Mouse (Mus musculus) fibroblast of lung, adult 2 months (primary cell): ENCODE data around the gene Ddost.
"Not testable (repeated sequence)": the region's sequence is repeated elsewhere in the genome, so short reads cannot be mapped to it uniquely, and the experiment has no call there.

ENCODE experiments used
- DNase-seq: peaks from one replicate; pipeline ENCODE4 v3.0.0-alpha.2; 2011; ENCODE audit warnings: low read depth

Ddost gene

DNA sequence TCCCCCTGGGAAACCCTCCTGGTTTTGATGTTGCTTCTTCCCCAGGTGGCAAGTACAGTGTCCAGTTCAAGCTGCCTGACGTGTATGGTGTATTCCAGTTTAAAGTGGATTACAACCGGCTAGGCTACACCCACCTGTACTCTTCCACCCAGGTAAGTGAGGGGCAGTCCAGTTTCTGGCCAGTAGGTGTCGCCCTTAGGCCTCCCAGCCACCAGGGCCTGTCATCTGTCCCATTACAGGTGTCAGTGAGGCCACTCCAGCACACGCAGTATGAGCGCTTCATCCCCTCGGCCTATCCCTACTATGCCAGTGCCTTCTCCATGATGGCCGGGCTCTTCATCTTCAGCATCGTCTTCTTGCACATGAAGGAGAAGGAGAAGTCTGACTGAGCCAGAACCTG, 7.1 kb downstream of the Ddost start:
- no peak for DNase-seq

DNA sequence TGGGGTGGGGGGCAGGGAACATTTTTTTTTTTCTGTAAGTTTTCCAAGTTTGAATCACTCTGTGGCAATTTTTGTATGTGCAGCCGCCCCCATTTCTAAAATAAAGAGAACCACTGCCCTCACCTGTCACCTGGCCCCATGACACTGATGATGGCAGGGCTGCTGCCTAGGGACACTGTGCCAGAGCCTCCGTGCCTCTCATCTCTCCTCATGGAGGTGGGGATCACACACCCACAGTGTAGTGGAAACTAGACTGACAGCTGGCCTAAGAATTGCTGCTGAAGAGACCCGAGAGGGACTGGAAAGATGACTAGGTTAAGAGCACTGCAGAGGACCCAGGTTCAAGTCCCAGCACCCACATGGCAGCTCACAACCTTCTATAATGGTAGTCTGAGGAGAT, 7.6 kb downstream of the Ddost start:
- DNase-seq, result no peak

DNA sequence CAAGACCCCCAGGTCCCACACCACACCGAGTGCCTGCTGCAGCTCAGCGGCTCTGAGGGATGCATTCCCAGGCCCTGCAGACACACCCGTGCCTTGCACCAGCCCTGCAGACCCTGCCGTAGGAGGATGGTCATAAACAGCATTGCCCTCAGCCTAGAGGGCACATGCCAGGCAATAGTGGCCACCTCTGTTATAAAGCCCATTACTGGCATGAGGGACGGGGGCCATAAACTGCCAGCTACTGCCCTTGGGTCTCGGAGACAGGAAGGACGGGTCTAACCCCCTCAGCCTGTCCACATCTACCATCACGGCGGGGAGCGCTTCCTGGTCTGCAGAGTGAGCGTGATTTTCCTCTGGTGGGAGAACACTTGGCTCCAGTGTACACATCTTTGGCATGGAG, 8.5 kb downstream of the Ddost start:
- no peak for DNase-seq

DNA sequence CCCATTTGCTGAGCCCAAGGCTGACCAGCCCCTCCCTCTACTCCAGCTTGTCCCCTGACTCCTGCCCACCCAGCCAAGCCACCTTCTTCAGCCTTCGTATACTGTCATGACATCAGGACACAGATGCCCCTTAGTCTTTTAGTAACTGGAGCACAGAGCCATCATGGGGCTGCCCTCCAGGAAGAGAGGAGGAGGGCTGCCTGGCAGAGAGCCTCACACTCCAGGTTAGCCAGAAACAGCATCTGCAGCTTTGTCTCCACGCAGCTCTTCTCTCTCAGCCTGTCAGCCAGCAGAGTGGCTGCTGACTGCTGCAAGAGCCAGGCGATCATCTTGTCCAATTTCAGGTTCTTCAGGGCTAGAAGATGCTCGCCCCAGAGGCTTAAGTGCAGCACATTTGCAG, 9.3 kb downstream of the Ddost start:
- no peak for DNase-seq

DNA sequence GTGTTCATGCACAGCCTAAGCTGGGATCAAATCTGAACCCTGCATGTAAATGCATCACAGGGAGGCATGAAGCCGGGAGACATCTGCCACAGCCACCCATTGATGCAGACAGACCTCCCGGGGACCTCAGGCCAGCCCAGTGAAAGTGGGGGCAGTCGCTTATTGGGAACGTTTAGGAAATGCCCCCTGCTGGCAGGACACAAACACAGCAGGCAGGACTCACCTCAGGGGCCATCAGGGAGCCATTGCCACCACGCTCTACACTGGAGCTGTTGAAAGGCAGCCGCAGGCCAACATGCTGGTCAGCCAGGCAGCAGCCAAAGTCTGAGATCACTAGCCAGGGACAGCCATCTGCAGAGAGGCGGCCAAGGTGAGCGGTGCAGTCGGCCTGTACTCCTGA, 11.3 kb downstream of the Ddost start:
- DNase-seq, result no peak

DNA sequence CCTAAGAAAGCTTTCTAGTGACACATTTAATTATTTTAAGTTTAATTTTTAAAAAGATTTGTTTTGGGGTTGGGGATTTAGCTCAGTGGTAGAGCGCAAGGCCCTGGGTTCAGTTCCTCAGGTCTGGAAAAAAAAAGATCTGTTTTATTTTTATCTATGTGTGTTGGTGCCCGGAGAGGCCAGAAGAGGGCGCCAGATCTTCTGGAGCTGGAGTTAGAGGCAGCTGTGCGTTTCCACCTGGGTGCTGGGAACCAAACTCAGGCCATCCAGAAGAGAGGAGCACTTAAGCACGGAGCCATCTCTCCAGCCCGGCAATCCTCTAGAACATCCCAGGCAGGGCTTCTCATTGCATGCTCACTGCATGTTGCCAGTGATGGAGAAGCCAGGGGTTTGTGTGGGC, 11.8 kb downstream of the Ddost start:
- DNase-seq, result no peak

DNA sequence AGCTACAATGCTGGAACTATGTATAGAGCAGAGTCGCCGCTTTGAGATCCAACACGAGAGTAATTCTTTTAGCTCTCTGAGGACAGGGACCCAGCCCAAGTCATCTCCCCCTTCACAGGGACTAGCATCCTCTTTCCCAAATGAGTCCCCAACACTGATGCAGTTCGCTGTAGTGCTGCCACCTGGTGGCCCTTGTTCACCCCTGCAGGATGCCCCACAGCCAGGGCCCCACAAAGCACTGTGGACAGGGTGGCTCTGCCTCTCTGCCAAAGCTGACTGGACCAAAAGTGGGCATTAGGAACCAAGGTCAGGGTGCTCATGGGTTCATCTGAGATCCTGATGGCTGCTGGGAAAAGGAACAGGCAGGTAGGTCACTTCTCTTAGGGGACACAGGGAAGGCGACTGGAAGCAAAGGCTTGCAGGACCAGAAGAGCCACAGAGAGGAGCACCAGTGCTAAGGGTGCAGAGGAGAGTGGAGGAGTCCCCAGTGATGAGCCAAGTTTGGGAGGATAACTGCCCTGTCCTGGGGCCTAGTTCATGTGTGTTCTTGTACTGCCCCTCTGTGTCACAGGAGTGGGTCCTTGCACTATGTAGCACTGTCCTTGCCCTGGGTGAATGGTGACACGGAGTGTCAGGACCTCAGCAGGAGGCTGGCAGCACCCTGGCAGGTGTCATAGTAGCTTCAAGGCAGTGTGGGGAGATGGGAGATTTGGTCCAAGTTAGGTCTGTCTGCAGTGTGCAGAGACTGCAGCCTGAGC, 14.2 kb downstream of the Ddost start:
- DNase-seq, result no peak

DNA sequence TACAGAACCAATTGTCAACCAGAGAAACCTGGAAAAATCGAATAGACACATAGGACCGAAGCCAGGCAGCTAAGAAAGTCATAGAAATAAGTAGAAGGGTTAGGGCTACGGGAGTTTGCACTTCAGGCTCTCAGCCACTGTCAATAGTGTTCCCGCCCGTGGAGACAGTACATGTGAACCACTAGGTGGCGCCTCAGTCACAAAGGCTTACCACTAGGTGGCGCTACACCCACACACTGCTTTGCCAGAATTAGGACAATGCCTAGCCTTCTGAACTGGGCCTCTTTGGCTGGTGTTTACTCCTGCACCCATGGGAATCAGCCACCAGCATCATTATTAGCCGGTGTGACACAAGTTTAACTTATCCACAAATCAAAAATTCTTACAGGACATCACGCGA, 15.0 kb downstream of the Ddost start:
- DNase-seq, result peak; percentile 69

DNA sequence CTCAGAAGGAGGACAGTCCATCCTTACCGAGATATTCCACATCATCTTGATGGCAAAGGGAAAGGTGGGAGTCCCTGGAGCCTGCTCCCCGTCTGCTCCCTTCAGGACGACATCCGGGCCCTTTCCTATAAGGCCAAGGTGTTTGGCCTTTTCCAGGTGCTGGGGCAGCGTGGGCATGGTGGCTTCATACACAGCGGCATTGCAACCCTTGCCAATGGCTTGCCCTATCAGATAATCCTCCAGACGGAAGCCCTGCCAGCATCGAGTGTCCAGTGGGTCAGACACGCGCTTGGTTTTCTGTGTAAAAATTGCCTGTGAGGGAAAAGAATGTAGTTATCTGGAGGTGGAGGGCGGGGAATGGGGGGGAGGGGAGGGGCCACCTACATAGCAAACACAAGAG, 16.2 kb downstream of the Ddost start:
- no peak for DNase-seq

DNA sequence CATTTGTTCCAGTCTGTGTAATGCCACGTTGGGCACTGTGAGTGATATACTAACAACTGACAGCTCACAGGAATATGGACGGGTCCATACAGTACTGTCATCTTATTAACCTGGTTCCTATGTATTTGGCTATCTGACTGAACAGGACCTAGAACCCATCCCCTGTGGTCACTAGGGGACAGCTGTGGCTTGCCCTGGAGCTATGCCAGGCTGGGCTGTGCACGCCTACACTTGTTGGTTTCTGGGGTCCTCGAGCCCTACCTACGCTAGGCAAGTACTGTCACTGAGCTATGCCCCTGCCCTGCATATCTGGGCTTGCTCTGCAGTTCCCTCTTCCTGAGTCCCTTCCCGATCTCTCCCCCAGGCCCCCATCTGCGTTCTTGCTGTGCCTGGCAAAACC, 17.0 kb downstream of the Ddost start:
- no peak for DNase-seq

DNA sequence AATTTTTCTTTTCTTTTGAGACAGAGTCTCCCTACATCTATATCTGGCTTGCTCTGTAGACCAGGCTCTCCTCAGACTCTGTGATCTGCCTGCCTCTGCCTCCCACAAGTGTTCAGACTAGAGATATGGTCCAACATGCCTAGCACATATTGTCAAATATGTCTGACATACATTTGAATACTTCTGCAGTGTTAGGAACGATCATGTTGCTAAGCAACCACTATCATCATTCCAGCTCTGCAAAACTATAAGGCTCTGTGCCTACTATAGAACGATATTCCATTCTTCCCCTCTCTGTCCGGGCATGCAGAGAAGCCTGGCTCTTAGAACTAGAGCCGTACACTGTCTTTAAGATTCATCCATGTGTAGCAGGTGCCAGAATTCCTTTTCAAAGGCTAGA, 18.2 kb downstream of the Ddost start:
- DNase-seq, result no peak

DNA sequence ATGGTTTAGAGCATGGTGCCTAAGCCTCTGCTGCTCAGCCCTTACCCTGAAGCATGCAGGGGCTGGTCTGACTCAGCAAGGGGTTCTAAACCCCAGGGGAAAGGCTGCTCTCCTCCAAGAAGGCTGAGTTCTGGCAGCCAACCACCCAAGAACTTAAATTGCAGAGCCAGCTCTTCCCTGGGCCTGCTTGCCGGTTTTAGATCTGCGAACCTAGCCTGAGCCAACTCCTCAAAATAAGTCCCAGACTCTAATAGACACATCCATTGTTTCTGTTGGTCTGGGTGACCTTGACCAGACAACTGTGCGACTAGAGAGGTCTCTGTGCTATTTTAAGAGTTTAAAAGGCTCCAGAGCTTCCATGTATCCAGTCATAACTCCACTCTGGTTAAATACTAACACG, 19.2 kb downstream of the Ddost start:
- no peak for DNase-seq

DNA sequence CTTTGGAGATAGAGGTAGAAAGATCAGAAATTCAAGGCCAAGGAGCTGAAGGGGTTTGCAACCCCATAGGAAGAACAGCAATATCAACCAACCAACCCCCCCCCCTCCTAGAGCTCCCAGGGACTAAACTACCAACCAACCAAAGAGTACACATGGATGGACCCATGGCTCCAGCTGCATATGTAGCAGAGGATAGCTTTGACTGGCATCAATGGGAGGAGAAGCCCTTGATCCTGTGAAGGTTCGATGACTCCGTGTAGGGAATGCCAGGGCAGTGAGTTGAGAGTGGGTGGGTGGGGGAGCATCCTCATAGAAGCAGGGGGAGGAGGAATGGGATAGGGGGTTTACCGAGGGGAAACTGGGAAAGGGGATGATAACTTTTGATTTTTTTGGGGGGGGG, 19.9 kb downstream of the Ddost start:
- DNase-seq, result no peak

DNA sequence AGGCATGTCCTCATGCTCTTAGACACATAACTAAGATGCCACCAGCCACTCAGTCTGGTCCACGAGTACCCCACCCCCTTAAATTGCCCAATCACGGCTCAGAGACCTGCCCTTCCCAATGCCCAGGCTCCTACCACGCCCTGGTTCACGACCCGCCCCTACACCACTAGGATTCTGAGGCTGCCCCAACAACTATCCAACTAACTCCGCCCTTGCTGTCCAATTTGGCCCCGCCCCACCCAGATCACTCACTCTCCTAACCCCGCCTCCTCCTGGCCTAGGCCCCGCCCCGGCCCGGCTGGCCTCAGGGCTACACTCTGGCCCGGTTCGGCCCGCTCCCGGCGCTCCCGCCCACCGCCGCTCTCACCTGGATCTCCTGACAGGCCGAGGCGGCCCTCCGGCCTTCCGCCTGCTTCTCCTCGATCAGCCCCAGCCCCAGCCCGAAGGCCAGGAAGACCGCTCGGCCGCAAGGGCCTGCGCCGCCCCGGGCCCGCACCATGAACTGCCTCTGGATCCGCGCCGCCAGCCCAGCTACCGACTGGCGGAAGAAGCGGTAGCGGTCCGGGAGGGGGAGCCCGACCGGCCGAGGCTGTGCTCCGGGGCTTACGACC, 21.0 kb downstream of the Ddost start:
- peak; percentile 76 for DNase-seq

DNA sequence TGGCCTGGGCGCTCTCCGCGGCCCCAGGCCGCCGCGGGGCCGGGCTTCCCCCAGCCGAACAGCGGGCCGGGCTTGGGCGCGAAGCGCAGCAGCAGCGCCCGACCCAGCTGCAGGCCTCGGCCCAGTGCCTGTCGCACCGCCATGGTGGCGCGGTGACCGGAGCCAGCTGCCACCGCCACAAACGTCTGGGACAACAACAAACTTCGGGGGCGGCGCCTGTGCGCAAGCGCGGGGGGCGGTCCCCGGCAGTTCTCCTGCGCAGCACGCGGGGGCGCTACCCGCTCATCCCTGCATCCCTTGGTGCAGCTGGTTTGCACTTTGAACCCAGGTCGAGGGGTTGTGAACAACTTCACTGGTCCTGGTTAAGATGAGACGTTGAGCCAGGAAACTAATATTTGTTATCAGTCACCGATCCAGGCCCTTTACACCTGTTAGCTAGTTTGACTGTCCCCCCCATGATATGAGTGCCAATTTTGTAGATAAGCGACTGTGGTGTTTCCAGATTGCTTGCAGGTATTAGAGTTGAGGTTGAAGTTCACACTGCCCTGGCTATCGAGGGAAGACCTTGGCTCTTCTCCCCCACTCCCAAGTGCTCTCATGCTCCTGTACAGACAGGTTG, 21.7 kb downstream of the Ddost start, which contains the start of gene Pink1:
TSS of gene Pink1 (minus strand) at position 231 of the 619 bp plus-strand sequence.
- DNase-seq, result no peak

DNA sequence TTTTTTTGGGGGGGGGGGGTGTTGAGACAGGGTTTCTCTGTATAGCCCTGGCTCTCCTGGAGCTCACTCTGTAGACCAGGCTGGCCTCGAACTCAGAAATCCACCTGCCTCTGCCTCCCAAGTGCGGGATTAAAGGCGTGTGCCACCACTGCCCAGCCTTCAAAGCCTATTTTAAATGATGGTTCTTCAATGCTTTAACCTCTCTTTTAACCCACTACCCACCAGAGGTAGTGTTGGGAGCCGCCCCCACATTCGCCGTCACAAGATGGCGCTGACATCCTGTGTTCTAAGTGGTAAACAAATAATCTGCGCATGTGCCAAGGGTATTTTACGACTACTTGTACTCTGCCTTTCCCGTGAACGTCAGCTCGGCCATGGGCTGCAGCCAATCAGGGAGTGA, 22.6 kb downstream of the Ddost start:
- DNase-seq, result not testable (repeated sequence)

DNA sequence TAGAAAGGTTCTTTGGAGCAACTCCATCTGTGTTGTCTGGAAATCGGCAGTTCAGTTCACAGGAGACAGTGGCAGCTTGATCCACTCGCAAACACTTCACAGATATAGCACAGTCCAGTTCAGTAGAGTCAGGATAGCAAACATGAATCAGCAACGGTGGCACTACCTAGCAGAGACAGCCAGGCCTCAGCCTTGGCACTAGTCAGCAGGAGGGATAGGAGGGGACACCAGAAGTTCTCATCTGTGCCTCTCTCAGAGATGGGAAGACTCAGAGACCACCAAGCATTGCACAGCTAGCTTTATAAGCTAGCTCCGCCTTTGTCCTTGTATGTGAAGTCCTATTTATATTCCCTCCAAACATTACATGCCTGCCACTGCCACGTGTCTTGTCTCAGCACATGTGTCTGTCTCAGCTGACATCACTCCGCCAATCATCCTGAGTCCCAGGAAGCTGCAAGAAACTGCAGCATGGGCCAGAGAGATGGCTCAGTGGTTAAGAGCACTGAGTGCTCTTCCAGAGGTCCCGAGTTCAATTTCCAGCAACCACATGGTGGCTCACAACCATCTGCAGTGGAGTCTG, 23.5 kb downstream of the Ddost start:
- DNase-seq, result no peak

DNA sequence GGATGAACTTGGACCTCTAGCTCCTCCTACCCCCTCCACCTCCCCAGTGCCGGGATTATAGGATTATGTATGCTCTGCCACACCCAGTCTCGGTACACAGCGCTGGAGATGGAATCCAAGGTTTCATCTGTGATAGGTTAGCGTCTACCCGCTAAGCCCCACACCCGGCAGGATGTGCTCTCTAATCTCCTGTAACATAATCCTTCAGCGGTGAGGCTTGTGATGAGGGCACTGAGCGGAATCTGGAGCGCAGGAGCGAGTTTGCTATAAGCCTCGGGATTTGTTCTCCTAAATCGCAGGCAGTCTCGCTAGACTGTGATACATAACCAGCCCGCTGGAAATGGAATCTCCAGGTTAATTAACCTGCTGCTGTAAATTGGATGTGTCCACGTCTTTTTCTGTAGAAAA, 25.7 kb downstream of the Ddost start:
- DNase-seq, result no peak

DNA sequence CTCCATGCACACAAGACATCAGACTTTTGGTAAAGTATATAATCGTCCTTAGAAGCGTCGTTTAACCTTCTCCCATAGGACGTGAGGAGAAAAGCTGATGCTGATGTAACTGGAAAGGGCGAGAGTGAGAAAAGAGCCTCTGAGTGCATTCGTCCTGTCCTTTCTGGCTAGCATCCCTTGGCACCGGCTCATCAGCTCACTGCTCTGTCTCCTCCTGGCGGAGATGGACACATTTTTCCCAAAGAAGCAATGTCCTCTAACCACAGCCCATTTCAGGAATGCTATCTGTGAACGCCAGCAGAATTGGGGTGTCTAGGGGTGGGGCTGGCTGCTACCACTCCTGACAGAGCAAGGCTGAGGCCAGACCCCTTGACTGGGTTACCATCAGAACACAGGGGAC, 27.1 kb downstream of the Ddost start:
- no peak for DNase-seq

DNA sequence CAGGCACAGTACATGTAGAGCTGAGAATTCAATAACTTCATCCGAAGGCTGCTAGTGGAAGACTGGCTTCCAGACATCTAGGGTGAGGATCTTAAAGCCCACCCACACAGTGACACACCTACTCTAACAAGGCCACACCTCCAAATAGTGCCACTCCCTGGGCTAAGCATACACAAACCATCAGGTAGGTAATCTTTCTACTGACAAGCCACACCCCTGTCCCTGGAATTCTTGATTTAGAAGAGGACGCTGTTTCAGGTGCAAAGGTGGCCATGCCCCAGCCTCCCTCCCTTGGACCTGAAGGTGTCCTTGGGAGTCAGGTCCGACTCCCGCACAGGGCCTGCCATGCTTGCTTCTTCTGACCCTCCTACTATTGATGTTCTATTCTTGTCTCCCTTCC, 28.6 kb downstream of the Ddost start:
- DNase-seq, result no peak

DNA sequence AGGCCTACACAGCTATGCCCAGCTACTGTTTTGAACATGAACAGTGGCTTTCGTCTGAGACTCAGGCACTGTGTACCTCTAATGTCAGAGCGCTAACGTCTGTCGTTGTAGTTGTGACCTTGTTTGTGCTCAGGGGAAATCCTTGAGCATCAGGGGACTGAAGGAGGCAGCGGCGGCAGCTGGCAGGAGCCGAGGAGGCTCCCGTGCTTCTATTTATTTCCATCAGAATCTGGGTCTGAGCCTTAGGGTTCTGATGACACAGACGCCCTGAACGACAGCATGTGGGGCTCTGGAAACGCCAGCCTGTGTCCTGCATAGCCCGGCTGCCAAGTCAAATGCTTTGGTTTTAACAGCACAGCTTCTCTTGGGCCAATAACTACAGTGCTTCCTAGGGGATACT, 30.5 kb downstream of the Ddost start:
- DNase-seq, result no peak

DNA sequence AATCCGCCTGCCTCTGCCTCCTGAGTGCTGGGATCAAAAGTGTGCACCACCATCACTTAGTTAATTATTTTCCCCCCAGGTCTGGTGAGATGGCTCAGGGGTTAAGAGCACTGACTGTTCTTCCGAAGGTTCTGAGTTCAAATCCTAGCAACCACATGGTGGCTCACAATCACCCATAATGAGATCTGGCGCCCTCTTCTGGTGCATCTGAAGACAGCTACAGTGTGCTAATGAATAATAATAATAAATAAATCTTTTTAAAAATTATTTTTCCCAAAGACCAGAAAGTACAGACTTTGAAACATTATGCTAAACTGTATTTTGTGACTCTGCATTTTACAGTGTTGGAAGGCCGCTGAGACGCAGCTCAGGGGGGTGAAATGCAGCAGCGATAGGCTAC, 31.1 kb downstream of the Ddost start:
- DNase-seq, result no peak

DNA sequence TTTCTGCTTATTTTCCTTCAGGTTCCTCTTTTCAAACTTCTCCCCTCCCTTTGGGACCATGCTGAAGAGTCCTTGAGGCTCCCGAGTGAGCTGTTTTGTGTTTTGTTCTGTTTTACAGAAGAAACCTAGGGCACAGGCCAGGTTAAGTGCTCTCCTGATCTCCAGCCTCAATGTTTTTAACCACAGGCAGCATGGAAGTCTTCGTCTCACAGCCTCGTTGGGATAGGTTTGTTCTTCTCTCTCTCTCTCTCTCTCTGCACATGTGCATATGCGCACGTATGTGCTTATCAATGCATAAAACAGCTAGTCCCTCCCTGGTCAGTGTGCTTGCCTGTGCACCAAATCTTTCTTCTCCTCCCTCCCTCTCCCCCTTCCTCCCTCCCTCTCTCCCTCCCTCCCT, 32.3 kb downstream of the Ddost start:
- no peak for DNase-seq
